Mouse (Mus musculus) gastrocnemius, postnatal 4 days (tissue): ENCODE measurements around the gene Shisal1. TPM values are rescaled to one million over a fixed set of nuclear protein-coding genes. Genes with fewer than 3 reads are reported as not detected.

ENCODE experiments used
- DNase-seq, 2 experiments: peaks; one replicate each; pipeline ENCODE4 v3.0.0; 2021 to 2022; ENCODE audit warnings: low spot score in 2 of 2, mixed read lengths in 2 of 2
- total RNA-seq, 2 experiments: library from RNA; stranded (reverse); gene quantifications; 2 replicates each; pipeline ENCODE4 v1.2.3; 2021

Gene Shisal1
- total RNA-seq, 2 experiments from 2014 or later, result 26.2 to 44.1 TPM

- no peak for DNase-seq
Measured at GRCm38 (mm10) chr15:84380181-84380580, 66.7 kb downstream of the Shisal1 start.

- DNase-seq, result no peak
Measured at GRCm38 (mm10) chr15:84378734-84379133, 68.2 kb downstream of the Shisal1 start.

DNA sequence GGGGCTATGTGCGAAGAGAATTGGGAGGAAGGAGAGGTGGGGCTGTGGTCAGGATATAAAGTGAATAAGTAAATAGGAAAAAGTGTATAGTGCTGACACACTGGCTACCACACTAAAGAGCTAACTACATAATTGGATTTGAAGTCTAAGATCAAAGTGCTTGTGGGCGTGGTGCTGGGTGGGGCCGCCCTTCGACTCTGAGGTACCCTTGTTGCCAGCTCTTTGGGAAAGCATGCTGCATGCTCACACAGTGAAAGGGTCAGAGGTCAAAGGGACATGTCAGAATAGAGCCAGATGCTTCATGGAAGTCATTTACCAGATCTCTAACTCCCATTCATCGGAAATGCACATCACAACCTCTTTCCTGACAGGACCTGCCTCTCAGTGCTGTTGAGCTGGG, 74.1 kb downstream of the Shisal1 start:
- no peak for DNase-seq

- DNase-seq, result no peak
Measured at GRCm38 (mm10) chr15:84367402-84367801, 79.5 kb downstream of the Shisal1 start.

GRCm38 (mm10) chr15:84366574-84366989, 80.3 kb downstream of the Shisal1 start:
- DNase-seq, result no peak

DNA sequence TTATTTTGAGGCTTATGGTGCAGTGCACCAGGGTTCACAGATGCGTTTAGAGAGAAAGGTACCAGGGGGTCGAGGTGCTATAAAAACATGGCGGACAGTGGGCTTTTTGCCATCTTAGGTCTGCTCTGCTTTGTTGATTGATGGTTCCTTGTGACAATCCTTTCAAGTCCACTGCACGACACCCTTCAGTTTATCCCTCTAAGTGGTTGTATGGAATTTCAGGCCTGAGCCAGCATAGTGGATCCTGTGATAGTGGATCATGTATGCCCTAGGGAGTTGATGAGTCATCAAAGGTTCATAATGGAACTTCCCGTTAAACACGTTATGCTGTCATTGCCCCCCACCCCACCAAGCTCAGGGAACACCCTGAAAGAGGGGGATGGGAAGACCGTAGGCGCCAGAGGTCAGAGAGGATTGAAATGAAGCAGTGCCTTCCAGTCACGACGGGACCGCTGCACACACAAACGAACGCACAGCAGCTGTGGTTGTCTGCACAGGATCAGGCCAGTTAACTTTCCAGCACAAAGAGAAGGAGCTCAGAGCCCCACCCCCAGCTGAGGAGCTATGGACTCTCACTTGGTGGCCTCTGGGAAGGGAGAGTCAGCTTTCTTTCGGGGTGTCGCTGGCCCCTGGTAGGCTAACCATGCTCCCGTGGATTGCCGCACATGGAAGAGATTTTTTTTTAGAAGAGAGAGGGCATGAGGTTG, 81.1 kb downstream of the Shisal1 start:
- DNase-seq, result no peak

DNA sequence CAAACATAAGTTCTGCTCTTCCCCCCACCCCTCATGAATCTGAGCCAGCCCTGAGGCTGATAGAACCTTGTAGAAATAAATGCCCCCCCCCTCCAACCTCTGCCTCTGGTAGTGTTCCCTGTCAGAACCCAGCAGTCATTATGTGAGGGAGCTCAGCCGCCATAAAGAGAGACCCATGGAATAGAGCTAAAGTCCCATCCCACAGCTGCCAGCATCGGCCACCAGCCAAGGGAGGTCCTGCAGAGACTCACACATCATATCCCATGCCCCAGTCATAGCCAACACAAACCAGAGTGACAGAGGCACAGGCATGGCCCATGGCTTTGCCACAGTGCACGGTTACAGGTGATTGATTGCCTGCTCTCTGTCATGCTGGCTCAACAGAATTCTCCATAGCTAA, 82.2 kb downstream of the Shisal1 start:
- no peak for DNase-seq

DNA sequence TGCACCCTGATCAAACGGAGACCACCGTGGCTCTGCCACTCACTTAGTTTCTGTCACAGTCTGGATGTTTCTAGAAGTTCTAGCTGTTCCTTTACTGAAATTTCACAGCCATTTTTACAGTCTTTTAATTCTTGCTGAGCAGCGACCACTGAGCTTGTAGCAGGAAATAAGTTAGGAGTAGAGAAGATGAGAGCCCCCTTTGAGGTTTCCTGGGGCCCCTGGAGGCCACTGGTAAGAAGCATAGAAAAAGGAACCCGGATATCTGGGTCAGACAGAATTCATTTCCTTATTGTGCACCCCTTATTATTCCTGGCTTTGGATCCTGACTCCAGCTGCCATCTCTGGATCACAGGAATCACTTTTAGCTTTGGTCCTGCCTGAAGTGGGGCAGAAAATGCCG, 91.8 kb downstream of the Shisal1 start:
- no peak for DNase-seq

DNA sequence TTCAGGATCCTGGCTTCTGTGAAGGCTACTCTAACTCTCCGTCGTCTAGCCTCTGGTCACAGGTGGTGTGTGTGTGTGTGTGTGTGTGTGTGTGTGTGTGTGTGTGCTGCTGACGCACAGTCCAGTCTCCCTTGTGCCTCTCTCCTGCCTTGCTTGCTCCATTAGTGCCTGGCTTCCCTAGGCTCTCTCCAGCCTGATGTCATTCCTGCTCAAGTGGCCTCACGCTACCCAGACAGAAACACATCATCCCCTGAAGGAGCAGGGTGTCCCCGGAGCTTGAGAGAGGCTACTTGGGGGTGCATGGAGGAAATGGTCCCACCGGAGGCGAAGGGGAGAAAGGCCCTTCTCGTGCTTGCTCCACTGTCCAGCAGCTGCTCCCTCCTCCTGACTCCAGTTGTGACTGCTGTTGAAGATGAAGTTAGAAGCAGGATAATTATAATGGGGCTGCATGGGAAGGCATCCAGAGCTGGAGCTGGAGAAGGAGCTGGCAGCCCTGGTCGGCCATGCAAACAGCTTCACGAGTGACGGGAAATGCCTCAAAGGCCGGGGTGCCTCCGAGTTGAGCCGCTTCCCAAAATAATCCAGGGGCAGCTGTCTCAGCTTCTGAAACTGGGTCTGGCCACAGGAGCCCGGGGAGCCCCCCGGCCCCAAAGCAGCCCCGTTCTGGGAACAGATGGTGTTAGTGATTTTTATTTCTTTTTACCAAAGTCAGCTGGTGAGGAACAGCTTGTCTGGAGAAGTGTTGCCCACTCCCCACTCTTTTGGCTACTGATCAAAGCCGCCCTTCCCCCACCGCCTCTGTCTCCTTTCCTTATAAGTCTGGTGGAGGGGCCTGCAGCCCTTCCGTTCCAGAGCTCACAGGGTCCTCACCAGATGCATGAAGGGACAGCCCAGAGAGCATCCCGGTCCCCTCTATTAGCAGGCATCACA, 94.7 kb downstream of the Shisal1 start:
- no peak for DNase-seq

- no peak for DNase-seq
Measured at GRCm38 (mm10) chr15:84351342-84351741, 95.6 kb downstream of the Shisal1 start.

- DNase-seq, result no peak
Measured at GRCm38 (mm10) chr15:84349915-84350738, 96.8 kb downstream of the Shisal1 start.

GRCm38 (mm10) chr15:84348769-84349168, 98.1 kb downstream of the Shisal1 start:
- no peak for DNase-seq

GRCm38 (mm10) chr15:84340926-84341325, 106.0 kb downstream of the Shisal1 start:
- no peak for DNase-seq

DNA sequence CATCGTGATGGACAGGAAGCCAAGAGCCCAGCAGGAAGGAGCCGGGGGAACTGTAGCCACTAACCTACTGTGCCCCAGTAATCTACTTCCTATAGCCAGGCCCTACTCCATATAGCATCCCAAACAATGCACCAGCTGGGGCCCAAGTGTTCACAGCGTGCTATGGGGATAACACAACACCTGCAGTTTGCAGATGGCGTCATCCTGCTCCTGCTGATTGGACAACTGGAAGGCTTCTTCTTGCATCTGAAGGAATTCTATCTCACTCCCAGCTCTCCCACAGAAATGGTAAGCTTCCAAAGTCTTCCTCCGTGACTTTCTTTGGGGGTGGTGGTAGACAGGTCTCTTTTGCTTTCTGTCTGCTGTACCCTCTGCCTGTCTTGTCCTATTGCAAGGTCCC, 109.3 kb downstream of the Shisal1 start:
- no peak for DNase-seq

- DNase-seq, result no peak
Measured at GRCm38 (mm10) chr15:84336281-84336817, 110.5 kb downstream of the Shisal1 start.

- DNase-seq, result no peak
Measured at GRCm38 (mm10) chr15:84331066-84331612, 115.8 kb downstream of the Shisal1 start.

- no peak for DNase-seq
Measured at GRCm38 (mm10) chr15:84329940-84330339, 117.0 kb downstream of the Shisal1 start.
